Mouse (Mus musculus) E14TG2a.4 (cell line): ENCODE measurements around the gene Ptch2.

Experiments used
- CTCF ChIP-seq: conservative IDR thresholded peaks from 2 replicates; pipeline ENCODE4 v1.5.1; 2014; ENCODE audit warnings: low read length
- NANOG ChIP-seq: IDR thresholded peaks from 2 replicates; pipeline ENCODE4 v1.6.1; 2014; ENCODE audit warnings: borderline replicate concordance, low read length, mixed read lengths
- POU5F1 ChIP-seq: IDR thresholded peaks from 2 replicates; pipeline ENCODE4 v1.6.1; 2014; ENCODE audit warnings: low read length, borderline replicate concordance

- TF ChIP-seq CTCF (no peak), NANOG (no peak), POU5F1 (no peak)
Observed at GRCm38 (mm10) chr4:117148815-117149214, 52.9 kb downstream of the Ptch2 start.
